Mouse (Mus musculus) neural tube, embryonic 12.5 days (tissue): ENCODE data around the gene Prl3d2. TPM values are rescaled to one million over a fixed set of nuclear protein-coding genes. Genes with fewer than 3 reads are reported as not detected.
"Not testable (repeated sequence)": the region's sequence is repeated elsewhere in the genome, so short reads cannot be mapped to it uniquely, and the experiment has no call there.

Source experiments
- ATAC-seq: fragments of 200-750 bp; cut with Nextera tagmentation; 2 replicates; pipeline ENCODE4 v1.8.0; 2017; ENCODE audit warnings: low read depth, mild to moderate bottlenecking, moderate TSS enrichment, moderate library complexity; ENCODE audit not compliant: low FRiP score
- H3K27ac ChIP-seq: fragments of 300-500 bp; sonication (generic); 2 replicates; pipeline ENCODE4 v1.5.1; 2016
- H3K27me3 ChIP-seq: fragments of 300-500 bp; sonication (generic); replicated peaks from 2 replicates; pipeline ENCODE4 v1.6.1; 2016; ENCODE audit warnings: mild to moderate bottlenecking
- H3K36me3 ChIP-seq: fragments of 300-500 bp; sonication (generic); 2 replicates; pipeline ENCODE4 v1.6.1; 2016; ENCODE audit warnings: mild to moderate bottlenecking
- H3K4me1 ChIP-seq: fragments of 300-500 bp; sonication (generic); 2 replicates; pipeline ENCODE4 v1.6.1; 2016
- H3K4me2 ChIP-seq: fragments of 300-500 bp; sonication (generic); replicated peaks from 2 replicates; pipeline ENCODE4 v1.6.1; 2016; ENCODE audit warnings: mild to moderate bottlenecking
- H3K4me3 ChIP-seq: fragments of 300-500 bp; sonication (generic); 2 replicates; pipeline ENCODE4 v1.5.1; 2016
- H3K9ac ChIP-seq: fragments of 300-500 bp; sonication (generic); 2 replicates; pipeline ENCODE4 v1.6.1; 2016; ENCODE audit warnings: mild to moderate bottlenecking
- H3K9me3 ChIP-seq: fragments of 300-500 bp; sonication (generic); 2 replicates; pipeline ENCODE4 v1.6.1; 2016; ENCODE audit warnings: mild to moderate bottlenecking
- WGBS: fragments of 180-500 bp; shearing (Covaris S2); methylation state at CpG from one replicate; pipeline ENCODE4 v1.1.7; 2016; 5-methylcytosine and 5-hydroxymethylcytosine counted together
- polyA plus RNA-seq: library from polyadenylated mRNA; unstranded; fragments of >200 nt; fragmentation: Nextera tagmentation; extraction: Ambion mirVana; gene quantifications from 2 replicates; pipeline ENCODE4 v1.2.1, GENCODE M21; 2016

Prl3d2 gene
- not detected in 2 replicates for polyA plus RNA-seq

- H3K36me3 ChIP-seq, H3K4me2 ChIP-seq, H3K4me3 ChIP-seq, H3K4me1 ChIP-seq, H3K27me3 ChIP-seq, H3K9ac ChIP-seq, H3K9me3 ChIP-seq, H3K27ac ChIP-seq, ATAC-seq: not testable (repeated sequence)
- WGBS: 92% methylated on average over 4 of the region's 4 CpGs
Observed at GRCm38 (mm10) chr13:27121398-27121797, at the start of gene Prl3d2. Gene Prl3d2, plus strand, starts transcription at chr13:27121698.

GRCm38 (mm10) chr13:27093890-27094289 is 27.6 kb upstream of the Prl3d2 start, which contains the start of gene Prl3d1:
Gene Prl3d1, plus strand, starts transcription at chr13:27094190.
- ATAC-seq, H3K27me3 ChIP-seq, H3K9me3 ChIP-seq, H3K4me3 ChIP-seq, H3K4me2 ChIP-seq, H3K36me3 ChIP-seq, H3K4me1 ChIP-seq, H3K9ac ChIP-seq, H3K27ac ChIP-seq: not testable (repeated sequence)
- WGBS: 94% methylated on average over 5 of the region's 5 CpGs

- H3K4me3 ChIP-seq: no peak overlapping the region
- H3K9me3 ChIP-seq: no peaks in the 10 kb centered on the region
- ATAC-seq: no peak
- H3K36me3 ChIP-seq: no peaks in the 10 kb centered on the region
- no peaks in the 10 kb centered on the region for H3K4me1 ChIP-seq
- H3K27ac ChIP-seq: no peak overlapping the region
- H3K9ac ChIP-seq: no peak overlapping the region
- no peaks in the 10 kb centered on the region for H3K27me3 ChIP-seq
- WGBS: 56% methylated on average over 1 of the region's 1 CpGs
- no peak overlapping the region for H3K4me2 ChIP-seq
Observed at GRCm38 (mm10) chr13:27148264-27148663, 26.8 kb downstream of the Prl3d2 start.

- H3K4me3 ChIP-seq, ATAC-seq, H3K27me3 ChIP-seq, H3K9me3 ChIP-seq, H3K36me3 ChIP-seq, H3K9ac ChIP-seq, H3K4me2 ChIP-seq, H3K4me1 ChIP-seq, H3K27ac ChIP-seq: not testable (repeated sequence)
- 88% methylated on average over 3 of the region's 3 CpGs for WGBS
Observed at GRCm38 (mm10) chr13:27156490-27156889, 35.0 kb downstream of the Prl3d2 start, which contains the start of gene Prl3d3. Gene Prl3d3, plus strand, starts transcription at chr13:27156790.

Other genes starting within 250 kb of the Prl3d2 start
- gene Prl, start 64.1 kb upstream of the Prl3d2 start, polyA plus RNA-seq: not detected in 2 replicates
- gene Prl3d1, start 27.5 kb upstream of the Prl3d2 start, polyA plus RNA-seq: not detected in 2 replicates
- not detected in 2 replicates for gene Prl3d3, start 35.1 kb downstream of the Prl3d2 start, polyA plus RNA-seq
- not detected in 2 replicates for gene Prl3c1, start 75.0 kb downstream of the Prl3d2 start, polyA plus RNA-seq
- not detected in 2 replicates for gene Prl3b1, start 120.1 kb downstream of the Prl3d2 start, polyA plus RNA-seq
- gene Prl3a1, start 137.7 kb downstream of the Prl3d2 start, polyA plus RNA-seq: not detected in 2 replicates
- gene Prl6a1, start 190.9 kb downstream of the Prl3d2 start, polyA plus RNA-seq: not detected in 2 replicates
- not detected in 2 replicates for gene Prl8a2, start 224.0 kb downstream of the Prl3d2 start, polyA plus RNA-seq